Mouse (Mus musculus) small intestine, adult 2 months (tissue): Measurements from ENCODE around the gene Wwox.

Source experiments
- CTCF ChIP-seq: fragments of 200-500 bp; IDR thresholded peaks from 2 replicates; pipeline ENCODE4 v1.5.1; 2012; ENCODE audit warnings: low read depth, mild to moderate bottlenecking, control low read depth, inconsistent platforms, low read length, moderate library complexity, mixed read lengths; ENCODE audit not compliant: insufficient replicate concordance, insufficient read length; ENCODE audit errors: extremely low read depth
- POLR2A ChIP-seq: fragments of 200-500 bp; IDR thresholded peaks from 2 replicates; pipeline ENCODE4 v1.6.1; 2012; ENCODE audit warnings: low read depth, mild to moderate bottlenecking, control low read depth, inconsistent platforms, low read length, moderate library complexity

GRCm38 (mm10) chr8:115276281-115276680 lies 836.8 kb downstream of the Wwox start:
- TF ChIP-seq CTCF (no peak), POLR2A (no peak)
